Mouse (Mus musculus) kidney, embryonic 16.5 days (tissue): ENCODE measurements around the gene 4933417A18Rik. TPM values are rescaled to one million over a fixed set of nuclear protein-coding genes. Genes with fewer than 3 reads are reported as not detected.
"Not testable (repeated sequence)": the region's sequence is repeated elsewhere in the genome, so short reads cannot be mapped to it uniquely, and the experiment has no call there.

Source experiments
- ATAC-seq: fragments of 200-750 bp; cut with Nextera tagmentation; 2 replicates; pipeline ENCODE4 v1.8.0; 2017; ENCODE audit warnings: moderate TSS enrichment; ENCODE audit not compliant: low FRiP score, low TSS enrichment
- H3K27ac ChIP-seq: fragments of 300-500 bp; sonication (generic); 2 replicates; pipeline ENCODE4 v1.5.1; 2014; ENCODE audit warnings: low read length
- H3K27me3 ChIP-seq: fragments of 300-500 bp; sonication (generic); 2 replicates; pipeline ENCODE4 v1.6.1; 2014; ENCODE audit warnings: low read length, control low read depth, mixed read lengths; ENCODE audit not compliant: insufficient read depth
- H3K36me3 ChIP-seq: fragments of 300-500 bp; sonication (generic); 2 replicates; pipeline ENCODE4 v1.6.1; 2014; ENCODE audit warnings: low read length, control low read depth, mixed read lengths; ENCODE audit not compliant: insufficient read depth
- H3K4me1 ChIP-seq: fragments of 300-500 bp; sonication (generic); 2 replicates; pipeline ENCODE4 v1.6.1; 2014; ENCODE audit warnings: low read length, control low read depth, mixed read lengths; ENCODE audit not compliant: insufficient read depth
- H3K4me2 ChIP-seq: fragments of 300-500 bp; sonication (generic); replicated peaks from 2 replicates; pipeline ENCODE4 v1.6.1; 2014; ENCODE audit warnings: low read depth, low read length
- H3K4me3 ChIP-seq: fragments of 300-500 bp; sonication (generic); 2 replicates; pipeline ENCODE4 v1.5.1; 2014; ENCODE audit warnings: mild to moderate bottlenecking, low read length
- H3K9ac ChIP-seq: fragments of 300-500 bp; sonication (generic); replicated peaks from 2 replicates; pipeline ENCODE4 v1.6.1; 2014; ENCODE audit warnings: low read length
- H3K9me3 ChIP-seq: fragments of 300-500 bp; sonication (generic); 2 replicates; pipeline ENCODE4 v1.6.1; 2016; ENCODE audit warnings: low read length, control low read depth
- WGBS: fragments of 180-500 bp; shearing (Covaris S2); extraction: QIAGEN DNeasy Blood & Tissue Kit; methylation state at CpG from one replicate; pipeline ENCODE4 v1.1.7; 2014; 5-methylcytosine and 5-hydroxymethylcytosine counted together
- polyA plus RNA-seq: library from polyadenylated mRNA; unstranded; fragments of >200 nt; fragmentation: Nextera tagmentation; extraction: Ambion mirVana; gene quantifications from 2 replicates; pipeline ENCODE4 v1.2.1, GENCODE M21; 2015

4933417A18Rik gene
- polyA plus RNA-seq, 1 experiment from 2014 or later, result not detected

DNA sequence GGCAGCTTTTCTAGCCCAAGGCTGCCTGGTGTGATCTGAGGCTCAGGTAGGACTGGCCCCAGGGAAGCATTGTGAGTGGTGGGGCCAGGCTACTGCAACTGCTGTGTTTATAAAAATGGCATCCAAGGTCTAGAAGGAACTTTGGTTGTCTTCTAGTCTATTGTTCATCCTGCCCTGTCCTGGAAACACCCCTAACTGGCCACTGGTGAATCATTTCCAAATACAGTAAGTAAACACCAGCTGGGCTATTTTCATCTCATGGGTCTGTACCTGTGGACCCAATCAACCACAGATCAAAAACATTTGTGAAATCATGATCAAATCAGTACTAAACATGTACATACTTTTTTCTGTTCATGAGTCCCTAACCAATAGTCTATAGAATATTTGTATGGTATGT is 48.2 kb downstream of the 4933417A18Rik start:
- H3K27ac ChIP-seq, H3K9ac ChIP-seq, ATAC-seq, H3K27me3 ChIP-seq, H3K4me3 ChIP-seq, H3K36me3 ChIP-seq, H3K4me1 ChIP-seq, H3K4me2 ChIP-seq, H3K9me3 ChIP-seq: not testable (repeated sequence)

DNA sequence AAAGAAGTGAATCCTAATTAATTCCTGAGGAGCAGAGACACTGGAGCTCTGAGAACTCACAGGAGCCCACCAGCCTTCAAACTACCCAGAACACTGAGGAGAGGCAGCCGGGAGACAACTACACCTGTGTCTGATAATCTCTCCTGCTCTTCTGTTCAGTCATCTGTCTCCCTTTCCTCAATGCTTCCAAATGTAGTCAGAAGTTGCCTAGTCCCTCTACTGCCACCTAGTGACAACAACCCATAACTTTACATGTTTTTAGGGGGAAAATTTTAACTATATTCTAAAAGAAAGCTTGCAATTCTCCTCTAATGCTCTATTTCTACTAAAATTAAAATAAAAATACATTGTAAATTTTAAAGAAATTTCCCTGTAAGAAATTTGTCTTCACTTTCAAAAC is 48.9 kb downstream of the 4933417A18Rik start:
- WGBS, result 45% methylated on average over 1 of the region's 1 CpGs

DNA sequence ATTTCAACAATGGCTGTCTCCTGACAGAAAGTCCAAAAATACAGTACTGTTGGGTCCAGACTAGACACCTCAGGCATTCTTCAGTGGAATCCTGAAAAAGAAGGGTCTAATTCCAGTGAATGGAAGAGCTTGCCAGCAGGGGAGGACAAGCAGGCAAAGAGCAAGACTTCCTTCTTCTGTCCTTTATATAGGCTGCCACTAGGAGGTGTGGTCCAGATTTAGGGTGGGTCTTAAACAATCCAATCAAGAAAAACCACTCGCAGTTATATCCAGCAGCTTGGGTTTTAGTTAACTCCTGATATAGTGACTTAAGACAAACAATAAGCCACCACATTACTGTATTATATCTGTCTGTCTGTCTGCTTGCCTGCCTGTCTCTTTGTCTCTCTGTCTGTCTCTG is 49.6 kb downstream of the 4933417A18Rik start:
- Histone ChIP-seq H3K4me2 (no peak overlapping the region), H3K27ac (no peak overlapping the region), H3K9ac (no peak overlapping the region), H3K27me3 (no peaks in the 10 kb centered on the region), H3K4me1 (no peaks in the 10 kb centered on the region), H3K4me3 (no peak overlapping the region), H3K36me3 (peaks cover 17% of the 10 kb centered on the region), H3K9me3 (no peaks in the 10 kb centered on the region)
- no peak for ATAC-seq
- 56% methylated on average over 1 of the region's 1 CpGs for WGBS

More for the DNA sequence above, 48.9 kb downstream of the 4933417A18Rik start:
- H3K9ac ChIP-seq, result no peak overlapping the region
- peaks cover 14% of the 10 kb centered on the region for H3K36me3 ChIP-seq
- no peak overlapping the region for H3K4me3 ChIP-seq
- no peak overlapping the region for H3K4me2 ChIP-seq
- no peak for ATAC-seq
- no peaks in the 10 kb centered on the region for H3K4me1 ChIP-seq
- no peak overlapping the region for H3K27ac ChIP-seq
- no peaks in the 10 kb centered on the region for H3K9me3 ChIP-seq
- H3K27me3 ChIP-seq, result no peaks in the 10 kb centered on the region

DNA sequence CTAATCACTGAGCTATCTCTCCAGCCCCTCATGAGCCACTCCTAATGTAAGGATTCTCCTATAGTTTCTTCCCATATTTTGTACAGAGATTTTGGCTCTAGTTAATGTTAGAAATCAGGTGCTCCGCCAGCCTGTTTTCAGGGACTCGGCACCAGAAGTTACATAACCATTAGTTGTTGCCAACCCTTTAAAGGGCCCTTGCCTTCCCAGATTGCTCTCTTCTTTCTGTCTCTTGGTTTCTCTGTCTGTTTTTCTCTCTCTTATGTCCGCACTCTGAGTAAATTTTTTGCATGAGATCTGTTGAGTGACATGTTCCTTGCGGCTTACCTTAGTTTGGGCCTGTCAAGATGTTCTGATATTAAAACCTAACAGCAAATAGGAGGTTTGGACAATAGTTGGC is 51.9 kb downstream of the 4933417A18Rik start:
- Histone ChIP-seq H3K4me3 (no peak overlapping the region), H3K27me3 (no peaks in the 10 kb centered on the region), H3K4me1 (no peaks in the 10 kb centered on the region), H3K36me3 (peaks cover 35% of the 10 kb centered on the region), H3K9ac (no peak overlapping the region), H3K4me2 (no peak overlapping the region), H3K27ac (no peak overlapping the region), H3K9me3 (no peaks in the 10 kb centered on the region)
- no peak for ATAC-seq
- whole genome bisulfite sequencing, result 96% methylated on average over 4 of the region's 4 CpGs

DNA sequence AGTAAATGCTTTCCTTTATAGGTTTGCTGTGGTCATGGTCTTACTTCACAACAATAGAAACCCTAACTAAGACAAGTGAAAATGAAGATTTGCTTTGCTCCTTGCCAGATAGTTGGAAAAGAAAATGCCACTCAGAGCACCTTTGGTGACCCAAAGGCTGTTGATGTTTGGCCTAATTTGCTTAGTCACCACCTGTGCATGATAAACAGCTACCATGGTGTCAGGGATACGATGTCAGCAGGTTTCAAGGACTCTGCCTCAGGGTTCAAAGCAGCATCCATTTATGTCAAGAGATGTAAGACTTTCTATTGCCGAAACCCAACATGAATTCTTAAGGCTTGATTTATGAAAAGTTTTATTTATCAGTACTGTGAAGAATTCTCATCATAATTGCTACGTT is 53.2 kb downstream of the 4933417A18Rik start:
- WGBS, result 90% methylated on average over 3 of the region's 3 CpGs
- peaks cover 45% of the 10 kb centered on the region for H3K36me3 ChIP-seq
- H3K9ac ChIP-seq, result no peak overlapping the region

DNA sequence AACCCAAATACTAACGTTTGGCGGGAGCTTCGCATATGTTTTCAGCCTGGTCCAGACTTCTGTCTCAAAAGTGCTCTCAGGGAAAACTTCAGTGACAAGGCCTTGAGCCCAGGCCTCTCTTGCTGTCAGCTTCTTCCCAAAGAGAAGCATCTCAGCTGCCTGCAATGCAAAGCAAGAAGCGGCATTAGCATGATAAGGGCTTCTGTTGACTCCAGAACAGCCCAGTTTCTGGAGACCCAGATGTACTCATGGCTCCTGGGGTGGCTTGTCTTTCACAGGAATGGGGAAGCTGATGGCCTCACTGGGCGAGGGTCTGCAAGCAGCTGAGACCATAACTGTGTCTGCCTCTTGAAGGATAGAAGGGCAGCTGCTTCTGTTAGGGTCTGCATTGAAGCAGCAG is 54.4 kb downstream of the 4933417A18Rik start:
- not testable (repeated sequence) for H3K27ac ChIP-seq, H3K9ac ChIP-seq, ATAC-seq, H3K4me2 ChIP-seq, H3K4me1 ChIP-seq, H3K4me3 ChIP-seq, H3K27me3 ChIP-seq, H3K9me3 ChIP-seq
- H3K36me3 ChIP-seq, result peaks cover 48% of the 10 kb centered on the region
- WGBS, result 70% methylated on average over 5 of the region's 5 CpGs

More for the DNA sequence above, 53.2 kb downstream of the 4933417A18Rik start:
- no peak for ATAC-seq
- Histone ChIP-seq H3K9me3 (no peaks in the 10 kb centered on the region), H3K27me3 (no peaks in the 10 kb centered on the region), H3K27ac (no peak overlapping the region), H3K4me3 (no peak overlapping the region), H3K4me1 (no peaks in the 10 kb centered on the region), H3K4me2 (no peak overlapping the region)

DNA sequence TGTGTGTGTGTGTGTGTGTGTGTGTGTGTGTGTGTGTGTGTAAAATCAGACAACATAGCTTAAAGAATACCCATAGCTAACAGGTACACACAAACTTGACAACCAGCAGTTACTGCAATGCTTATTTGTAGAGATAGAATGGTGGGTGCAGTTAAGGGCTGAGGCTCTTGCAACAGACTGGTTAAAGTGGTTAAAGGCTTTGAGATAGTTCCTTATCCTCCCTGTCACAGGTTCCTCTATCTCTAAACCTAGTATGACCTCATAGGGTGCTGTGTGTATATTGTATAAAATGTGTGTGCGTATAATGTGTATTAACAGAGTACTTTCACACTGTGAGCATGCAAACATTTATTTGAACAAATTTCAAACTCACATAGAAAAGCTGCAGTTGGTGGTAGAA is 59.3 kb downstream of the 4933417A18Rik start:
- H3K36me3 ChIP-seq, result peaks cover 67% of the 10 kb centered on the region
- not testable (repeated sequence) for H3K4me2 ChIP-seq, H3K27ac ChIP-seq, ATAC-seq, H3K9me3 ChIP-seq, H3K27me3 ChIP-seq, H3K4me1 ChIP-seq, H3K4me3 ChIP-seq, H3K9ac ChIP-seq
- whole genome bisulfite sequencing, result 95% methylated on average over 1 of the region's 1 CpGs

DNA sequence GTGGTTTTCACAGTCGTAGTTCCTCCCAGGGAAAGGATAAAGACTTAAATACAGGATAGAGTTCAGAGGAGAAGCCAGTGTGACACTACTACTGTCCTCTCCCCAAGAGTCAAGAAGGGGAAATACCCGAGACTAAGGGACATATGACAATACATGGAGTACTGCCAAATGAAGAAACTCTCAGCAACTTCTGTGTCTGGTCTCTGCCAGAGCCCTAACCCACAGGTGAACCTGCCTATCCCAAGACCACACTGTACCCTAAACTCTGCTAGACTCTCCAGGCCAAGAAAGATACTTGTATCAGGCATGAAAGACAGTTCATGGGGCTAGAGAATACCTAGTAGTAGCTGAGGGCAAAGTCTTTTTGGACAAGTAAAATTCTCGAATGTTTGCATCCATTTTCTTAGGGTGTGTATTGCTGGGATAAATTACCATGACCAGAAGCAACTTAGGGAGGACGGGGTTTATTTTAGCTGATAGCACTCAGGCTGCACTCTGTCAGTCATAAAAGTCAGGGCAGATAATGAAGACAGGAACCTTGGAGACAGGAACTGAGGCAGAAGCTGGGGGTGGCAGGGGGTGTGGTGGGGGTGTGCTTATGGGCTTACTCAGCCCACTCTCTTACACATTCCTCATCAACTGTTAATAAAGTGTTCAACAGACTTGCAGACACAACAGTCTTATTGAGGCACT is 67.5 kb downstream of the 4933417A18Rik start:
- H3K4me2 ChIP-seq, result no peak overlapping the region
- no peak overlapping the region for H3K27ac ChIP-seq
- no peaks in the 10 kb centered on the region for H3K9me3 ChIP-seq
- no peaks in the 10 kb centered on the region for H3K27me3 ChIP-seq
- 59% methylated on average over 4 of the region's 4 CpGs for WGBS
- H3K4me3 ChIP-seq, result no peak overlapping the region
- peaks cover 36% of the 10 kb centered on the region for H3K36me3 ChIP-seq
- no peak for ATAC-seq
- H3K9ac ChIP-seq, result no peak overlapping the region
- peaks cover 22% of the 10 kb centered on the region for H3K4me1 ChIP-seq

DNA sequence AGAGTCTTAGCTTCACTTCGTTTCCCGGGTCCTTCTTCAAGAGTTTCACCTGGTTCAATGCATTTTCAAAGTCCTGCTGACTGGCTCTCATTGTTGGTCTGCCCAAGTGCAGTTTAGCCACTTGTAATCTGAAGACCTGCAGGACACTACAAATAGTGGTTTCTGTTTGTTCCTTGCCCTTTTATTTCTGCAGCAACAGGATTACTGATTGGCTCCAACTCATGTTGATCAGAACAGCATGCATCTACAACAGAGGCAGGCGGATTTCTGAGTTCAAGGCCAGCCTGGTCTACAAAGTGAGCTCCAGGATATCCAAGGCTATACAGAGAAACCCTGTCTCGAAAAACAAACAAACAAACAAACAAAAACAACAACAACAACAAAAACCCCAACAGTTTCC is 68.9 kb downstream of the 4933417A18Rik start:
- 68% methylated on average over 4 of the region's 4 CpGs for WGBS
- peak overlapping the region; percentile 92 for H3K9ac ChIP-seq
- peak overlapping the region; percentile 90; the same call in 1 of the 2 replicates for H3K27ac ChIP-seq

DNA sequence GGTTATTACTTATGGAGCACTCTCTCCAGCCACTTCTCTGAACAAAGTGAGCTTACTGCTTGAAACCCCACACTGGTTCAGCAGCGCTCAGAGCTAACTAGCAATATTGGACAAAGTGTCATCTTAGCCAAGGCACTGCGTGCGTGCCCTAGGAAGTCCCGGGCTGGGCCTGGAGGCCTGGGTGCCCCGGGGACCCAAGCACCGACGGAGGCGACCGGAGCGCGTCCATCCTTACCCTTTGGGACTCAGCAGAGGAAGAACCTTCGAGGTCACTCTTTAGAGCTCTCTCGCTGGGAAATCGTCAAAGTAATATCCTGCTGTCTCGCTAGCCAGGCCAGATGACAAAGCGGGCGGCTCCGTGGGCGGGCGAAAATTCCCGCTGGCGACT is 69.4 kb downstream of the 4933417A18Rik start:
- H3K4me3 ChIP-seq, result peak overlapping the region; percentile 76
- WGBS, result under 1% methylated on average over 22 of the region's 22 CpGs
- peak overlapping the region; percentile 73 for H3K4me2 ChIP-seq
- peaks cover 19% of the 10 kb centered on the region for H3K36me3 ChIP-seq
- no peaks in the 10 kb centered on the region for H3K27me3 ChIP-seq
- H3K4me1 ChIP-seq, result peaks cover 22% of the 10 kb centered on the region
- no peaks in the 10 kb centered on the region for H3K9me3 ChIP-seq
- peak overlapping the region; percentile 92 for H3K9ac ChIP-seq
- peak; percentile 74 for ATAC-seq
- peak overlapping the region; percentile 90 for H3K27ac ChIP-seq

More for the DNA sequence above, 68.9 kb downstream of the 4933417A18Rik start:
- H3K9me3 ChIP-seq, result no peaks in the 10 kb centered on the region
- ATAC-seq, result no peak
- peaks cover 23% of the 10 kb centered on the region for H3K36me3 ChIP-seq
- no peaks in the 10 kb centered on the region for H3K27me3 ChIP-seq
- peaks cover 22% of the 10 kb centered on the region for H3K4me1 ChIP-seq
- H3K4me3 ChIP-seq, result peak overlapping the region; percentile 76
- H3K4me2 ChIP-seq, result peak overlapping the region; percentile 73
